ENCODE assay signal across 32 mouse cellular contexts in genomic region chr2:28141975-28142374, GRCm38 (mm10). TPM values are rescaled to one million over a fixed set of nuclear protein-coding genes. Genes with fewer than 3 reads are reported as not detected.
A peak's percentile ranks its signal among the peaks of the same experiment; 100 is the strongest.
DNase-seq lines count a peak whose midpoint lies in the region; ATAC-seq lines count a peak whose summit lies in the region.
"Had no signal": no experiment of that assay in that cellular context is flagged by ENCODE, and none has a peak within 500 bp of the region (broad histone marks: within the 10 kb centered on the region; RNA-seq: fewer than 3 reads in every experiment).

No protein-coding gene starts in this region.

- peaks cover 5% of the 10 kb centered on the region; the same call in 1 of the 2 replicates for H3K27me3 ChIP-seq in hindbrain, embryonic 13.5 days
- H3K27me3 ChIP-seq in hindbrain, embryonic 14.5 days (ENCODE audit: control insufficient read depth, insufficient read depth, low read length): no peaks in the 10 kb centered on the region
- no peaks in the 10 kb centered on the region for H3K27me3 ChIP-seq in neural tube, embryonic 13.5 days
- H3K27me3 ChIP-seq in neural tube, embryonic 15.5 days (replicated peaks): no peaks in the 10 kb centered on the region
- peaks cover 32% of the 10 kb centered on the region for H3K27me3 ChIP-seq in liver, embryonic 13.5 days
- H3K27me3 ChIP-seq in midbrain, embryonic 15.5 days (replicated peaks): no peaks in the 10 kb centered on the region
- H3K27me3 ChIP-seq: limb, embryonic 12.5 days had no signal

- no peak overlapping the region for H3K4me2 ChIP-seq in hindbrain, embryonic 13.5 days
- H3K4me2 ChIP-seq in hindbrain, embryonic 14.5 days (replicated peaks): no peak overlapping the region
- H3K4me2 ChIP-seq in neural tube, embryonic 13.5 days: no peak overlapping the region
- no peak overlapping the region for H3K4me2 ChIP-seq in neural tube, embryonic 15.5 days
- H3K4me2 ChIP-seq in liver, embryonic 13.5 days: peak overlapping the region; percentile 59
- H3K4me2 ChIP-seq in midbrain, embryonic 15.5 days: no peak overlapping the region
- H3K4me2 ChIP-seq: heart, embryonic 11.5 days; limb, embryonic 12.5 days had no signal

- WGBS in hindbrain, embryonic 13.5 days: 25% methylated on average over 4 of the region's 4 CpGs
- 34% methylated on average over 4 of the region's 4 CpGs for WGBS in hindbrain, embryonic 14.5 days
- 10% methylated on average over 4 of the region's 4 CpGs for WGBS in neural tube, embryonic 13.5 days
- WGBS in neural tube, embryonic 15.5 days: 18% methylated on average over 4 of the region's 4 CpGs
- 25% methylated on average over 4 of the region's 4 CpGs for WGBS in liver, embryonic 13.5 days (ENCODE audit: insufficient replicate concordance)
- 23% methylated on average over 4 of the region's 4 CpGs for WGBS in midbrain, embryonic 15.5 days

- no peak for DNase-seq in hindbrain, embryonic 14.5 days (ENCODE audit: low spot score)
- no peak for DNase-seq in liver, embryonic 13.5 days
- no peak for DNase-seq in adrenal gland, adult 2 months
- no peak for DNase-seq in thymus, postnatal 0 days (ENCODE audit: low spot score)
- DNase-seq: B cell, adult 2 months; cerebellum, adult 11 months; cerebellum, adult 9-11 months; forebrain, postnatal 0 days; kidney, postnatal 25 days; layer of hippocampus, postnatal 36 days; lung, adult 2 months; lung, postnatal 14 days; right cerebral cortex, postnatal 14 days; thymus, adult 2 months had no signal

- no peaks in the 10 kb centered on the region for H3K36me3 ChIP-seq in hindbrain, embryonic 13.5 days
- H3K36me3 ChIP-seq in hindbrain, embryonic 14.5 days (replicated peaks; ENCODE audit: control insufficient read depth, insufficient read depth): no peaks in the 10 kb centered on the region
- no peaks in the 10 kb centered on the region for H3K36me3 ChIP-seq in neural tube, embryonic 13.5 days
- H3K36me3 ChIP-seq in neural tube, embryonic 15.5 days: no peaks in the 10 kb centered on the region
- H3K36me3 ChIP-seq in liver, embryonic 13.5 days: no peaks in the 10 kb centered on the region
- no peaks in the 10 kb centered on the region for H3K36me3 ChIP-seq in midbrain, embryonic 15.5 days (replicated peaks)
- H3K36me3 ChIP-seq: embryonic facial prominence, embryonic 10.5 days; limb, embryonic 12.5 days had no signal

- ATAC-seq in hindbrain, embryonic 13.5 days (ENCODE audit: low FRiP score): no peak
- no peak for ATAC-seq in hindbrain, embryonic 14.5 days (ENCODE audit: low FRiP score)
- peak; percentile 50 for ATAC-seq in neural tube, embryonic 13.5 days (ENCODE audit: low read depth)
- ATAC-seq in neural tube, embryonic 15.5 days (ENCODE audit: low FRiP score): no peak
- ATAC-seq in liver, embryonic 13.5 days (ENCODE audit: low read depth): no peak; the same call in 1 of the 2 replicates
- no peak for ATAC-seq in midbrain, embryonic 15.5 days (replicated peaks)
- ATAC-seq: forebrain, postnatal 0 days had no signal

- no peaks in the 10 kb centered on the region for H3K9me3 ChIP-seq in hindbrain, embryonic 13.5 days
- H3K9me3 ChIP-seq in hindbrain, embryonic 14.5 days (ENCODE audit: control insufficient read depth, low read length): no peaks in the 10 kb centered on the region
- H3K9me3 ChIP-seq in neural tube, embryonic 13.5 days: 0 out of 2 replicates have a peak, but pooled peaks cover 3% of the 10 kb centered on the region
- H3K9me3 ChIP-seq in neural tube, embryonic 15.5 days (replicated peaks): no peaks in the 10 kb centered on the region
- no peaks in the 10 kb centered on the region for H3K9me3 ChIP-seq in liver, embryonic 13.5 days (replicated peaks)
- H3K9me3 ChIP-seq in midbrain, embryonic 15.5 days: no peaks in the 10 kb centered on the region
- H3K9me3 ChIP-seq: limb, embryonic 12.5 days had no signal

- H3K9ac ChIP-seq in hindbrain, embryonic 13.5 days: no peak overlapping the region
- no peak overlapping the region for H3K9ac ChIP-seq in hindbrain, embryonic 14.5 days
- no peak overlapping the region for H3K9ac ChIP-seq in neural tube, embryonic 13.5 days
- no peak overlapping the region for H3K9ac ChIP-seq in neural tube, embryonic 15.5 days (replicated peaks)
- 0 out of 2 replicates have a peak overlapping the region, but pooled peaks have one; percentile 30 for H3K9ac ChIP-seq in liver, embryonic 13.5 days
- H3K9ac ChIP-seq in midbrain, embryonic 15.5 days: no peak overlapping the region
- H3K9ac ChIP-seq: forebrain, postnatal 0 days; limb, embryonic 12.5 days had no signal

- peaks cover 26% of the 10 kb centered on the region for H3K4me1 ChIP-seq in hindbrain, embryonic 13.5 days (replicated peaks)
- peaks cover 11% of the 10 kb centered on the region; the same call in 1 of the 2 replicates for H3K4me1 ChIP-seq in hindbrain, embryonic 14.5 days (replicated peaks; ENCODE audit: control insufficient read depth, insufficient read depth, low read length)
- peaks cover 42% of the 10 kb centered on the region for H3K4me1 ChIP-seq in neural tube, embryonic 13.5 days (replicated peaks)
- H3K4me1 ChIP-seq in neural tube, embryonic 15.5 days: peaks cover 15% of the 10 kb centered on the region
- H3K4me1 ChIP-seq in liver, embryonic 13.5 days (replicated peaks): peaks cover 64% of the 10 kb centered on the region
- H3K4me1 ChIP-seq in midbrain, embryonic 15.5 days: peaks cover 14% of the 10 kb centered on the region; the same call in 1 of the 2 replicates

- H3K27ac ChIP-seq in hindbrain, embryonic 13.5 days: 0 out of 2 replicates have a peak overlapping the region, but pooled peaks have one; percentile 35
- no peak overlapping the region for H3K27ac ChIP-seq in hindbrain, embryonic 14.5 days
- H3K27ac ChIP-seq in neural tube, embryonic 13.5 days (replicated peaks): peak overlapping the region; percentile 73; the same call in 1 of the 2 replicates
- H3K27ac ChIP-seq in neural tube, embryonic 15.5 days (replicated peaks): no peak overlapping the region
- peak overlapping the region; percentile 64 for H3K27ac ChIP-seq in liver, embryonic 13.5 days
- 0 out of 2 replicates have a peak overlapping the region, but pooled peaks have one; percentile 5 for H3K27ac ChIP-seq in midbrain, embryonic 15.5 days
- H3K27ac ChIP-seq: embryonic facial prominence, embryonic 10.5 days; layer of hippocampus, adult 2 months; limb, embryonic 12.5 days; stomach, postnatal 0 days had no signal

- no peak overlapping the region for H3K4me3 ChIP-seq in hindbrain, embryonic 13.5 days
- H3K4me3 ChIP-seq in hindbrain, embryonic 14.5 days (replicated peaks; ENCODE audit: low read length): no peak overlapping the region
- H3K4me3 ChIP-seq in neural tube, embryonic 13.5 days: no peak overlapping the region
- no peak overlapping the region for H3K4me3 ChIP-seq in neural tube, embryonic 15.5 days (replicated peaks)
- H3K4me3 ChIP-seq in liver, embryonic 13.5 days (replicated peaks): no peak overlapping the region
- no peak overlapping the region for H3K4me3 ChIP-seq in midbrain, embryonic 15.5 days
- H3K4me3 ChIP-seq: embryonic facial prominence, embryonic 10.5 days; layer of hippocampus, adult 2 months; limb, embryonic 12.5 days had no signal

RNA-seq across cellular contexts. Expression of gene Olfm1, which starts 50.8 kb away (rescaled TPM):
- polyA plus RNA-seq in hindbrain, embryonic 13.5 days (2015; fragmentation: Nextera tagmentation; extraction: Ambion mirVana): 267 and 274 TPM in 2 replicates
- polyA plus RNA-seq in hindbrain, embryonic 14.5 days (2014; fragmentation: Nextera tagmentation; extraction: Ambion mirVana): 377 and 395 TPM in 2 replicates
- polyA plus RNA-seq in neural tube, embryonic 13.5 days (2015; fragmentation: Nextera tagmentation; extraction: Ambion mirVana): 298 and 324 TPM in 2 replicates
- polyA plus RNA-seq in neural tube, embryonic 15.5 days (2015; fragmentation: Nextera tagmentation; extraction: Ambion mirVana): 296 and 363 TPM in 2 replicates
- 1.4 and 1.6 TPM in 2 replicates for polyA plus RNA-seq in liver, embryonic 13.5 days (2015; fragmentation: Nextera tagmentation; extraction: Ambion mirVana)
- polyA plus RNA-seq in midbrain, embryonic 15.5 days (2015; fragmentation: Nextera tagmentation; extraction: Ambion mirVana): 322 and 328 TPM in 2 replicates
- total RNA-seq in adrenal gland, adult 2 months (2021): 10 to 100 TPM; 34.9 to 40.4 TPM
- 73.8 and 87.2 TPM in 2 replicates for polyA plus RNA-seq in adrenal gland, adult 2 months (2012; rRNA removed)
- polyA plus RNA-seq in thymus, postnatal 0 days (2015; fragmentation: Nextera tagmentation; extraction: Ambion mirVana): 2.5 and 2.7 TPM in 2 replicates
- total RNA-seq: hematopoietic stem cell, adult 5-6 weeks had no signal

RNA-seq across cellular contexts. Expression of gene Fcnb, which starts 57.3 kb away (rescaled TPM):
- polyA plus RNA-seq in hindbrain, embryonic 13.5 days (2015; fragmentation: Nextera tagmentation; extraction: Ambion mirVana): 0.19 TPM in 1 of 2 replicates, not detected in the other
- polyA plus RNA-seq in hindbrain, embryonic 14.5 days (2014; fragmentation: Nextera tagmentation; extraction: Ambion mirVana): 0.54 TPM in 1 of 2 replicates, not detected in the other
- polyA plus RNA-seq in neural tube, embryonic 13.5 days (2015; fragmentation: Nextera tagmentation; extraction: Ambion mirVana): 0.27 TPM in 1 of 2 replicates, not detected in the other
- 0.52 TPM in 1 of 2 replicates, not detected in the other for polyA plus RNA-seq in neural tube, embryonic 15.5 days (2015; fragmentation: Nextera tagmentation; extraction: Ambion mirVana)
- polyA plus RNA-seq in liver, embryonic 13.5 days (2015; fragmentation: Nextera tagmentation; extraction: Ambion mirVana): 10.6 and 13.1 TPM in 2 replicates
- 0.43 TPM in 1 of 2 replicates, not detected in the other for polyA plus RNA-seq in midbrain, embryonic 15.5 days (2015; fragmentation: Nextera tagmentation; extraction: Ambion mirVana)
- total RNA-seq in adrenal gland, adult 2 months (2021): not detected
- polyA plus RNA-seq in adrenal gland, adult 2 months (2012; rRNA removed): not detected in 2 replicates
- 0.23 and 0.24 TPM in 2 replicates for polyA plus RNA-seq in thymus, postnatal 0 days (2015; fragmentation: Nextera tagmentation; extraction: Ambion mirVana)
- total RNA-seq: CH12.LX; forebrain, postnatal 0 days; layer of hippocampus, adult 2 months; layer of hippocampus, postnatal 36 days; left cerebral cortex, postnatal 10 days; monocyte, adult 5-6 weeks had no signal
- polyA plus RNA-seq: cortical plate, adult 2 months; embryonic facial prominence, embryonic 10.5 days; forebrain, postnatal 0 days; gonadal fat pad, adult 2 months; heart, postnatal 0 days; kidney, embryonic 14.5 days; limb, embryonic 12.5 days; urinary bladder, adult 2 months had no signal

Comparison
In these comparisons a context has a peak if more than half of its experiments do, and no peak if none do; other contexts are left out.
1. H3K27ac ChIP-seq: peak in hindbrain, embryonic 13.5 days (single experiment), neural tube, embryonic 13.5 days (single experiment), liver, embryonic 13.5 days (single experiment) and midbrain, embryonic 15.5 days (single experiment); none in hindbrain, embryonic 14.5 days (single experiment) and neural tube, embryonic 15.5 days (single experiment).
2. RNA of gene Olfm1, which starts 50.8 kb away (polyA plus RNA-seq): 377 to 395 TPM in hindbrain, embryonic 14.5 days, 296 to 363 TPM in neural tube, embryonic 15.5 days, 298 to 324 TPM in neural tube, embryonic 13.5 days, 322 to 328 TPM in midbrain, embryonic 15.5 days, 267 to 274 TPM in hindbrain, embryonic 13.5 days and 73.8 to 87.2 TPM in adrenal gland, adult 2 months; 2.5 to 2.7 TPM in thymus, postnatal 0 days and 1.4 to 1.6 TPM in liver, embryonic 13.5 days; every median in the first group is over 10 times any median in the second.